Mouse (Mus musculus) CH12.LX (cell line): ENCODE results near the gene Pld3. TPM values are rescaled to one million over a fixed set of nuclear protein-coding genes. Genes with fewer than 3 reads are reported as not detected.

Experiments used
- DNase-seq: peaks from one replicate; pipeline ENCODE4 v3.0.0-alpha.2; 2013; ENCODE audit errors: extremely low read depth
- H3K27ac ChIP-seq: 2 replicates; pipeline ENCODE4 v1.5.1; 2012; ENCODE audit warnings: low read depth, mild to moderate bottlenecking, control low read depth, moderate library complexity; ENCODE audit not compliant: insufficient read depth
- H3K27me3 ChIP-seq: replicated peaks from 2 replicates; pipeline ENCODE3; 2012; ENCODE audit warnings: inconsistent platforms
- H3K36me3 ChIP-seq, 2 experiments: replicated peaks in 1 of 2; 2 replicates each; pipeline versions ENCODE3 to v1.6.1; 2012; ENCODE audit warnings: inconsistent platforms in 1 of 2, low read length in 1 of 2, mild to moderate bottlenecking in 1 of 2, mixed read lengths in 1 of 2, moderate library complexity in 1 of 2; ENCODE audit not compliant: control insufficient read depth in 1 of 2, insufficient read depth in 1 of 2
- H3K4me1 ChIP-seq, 2 experiments: 2 replicates each; pipeline ENCODE4 v1.6.1; 2012; ENCODE audit warnings: inconsistent platforms in 1 of 2, moderate library complexity in 1 of 2; ENCODE audit not compliant: insufficient read depth in 2 of 2, control insufficient read depth in 1 of 2
- H3K4me2 ChIP-seq: 2 replicates; pipeline ENCODE4 v1.6.1; 2012; ENCODE audit warnings: low read depth, mild to moderate bottlenecking, control low read depth; ENCODE audit not compliant: poor library complexity, insufficient read depth, severe bottlenecking
- H3K4me3 ChIP-seq, 3 experiments: fragments of 150-350 bp in 1 of 3; sonication (generic) in 1 of 3; replicated peaks in 1 of 3; 2 replicates each; pipeline versions ENCODE3 to v1.5.1; 2011 to 2012; ENCODE audit warnings: low read depth in 2 of 3, low read length in 2 of 3, mild to moderate bottlenecking in 2 of 3, moderate library complexity in 2 of 3, control low read depth in 1 of 3, improper control_type of control experiment in 1 of 3, inconsistent platforms in 1 of 3, mixed read lengths in 1 of 3; ENCODE audit not compliant: poor library complexity in 1 of 3
- H3K79me2 ChIP-seq: replicated peaks from 2 replicates; pipeline ENCODE4 v1.6.1; 2012; ENCODE audit warnings: mild to moderate bottlenecking, moderate library complexity; ENCODE audit not compliant: control insufficient read depth, poor library complexity, insufficient read depth, severe bottlenecking; ENCODE audit errors: extremely low read depth
- H3K9ac ChIP-seq: 2 replicates; pipeline ENCODE4 v1.6.1; 2012; ENCODE audit warnings: low read depth, mild to moderate bottlenecking, control low read depth, moderate library complexity; ENCODE audit not compliant: insufficient read depth
- H3K9me3 ChIP-seq: replicated peaks from 2 replicates; pipeline ENCODE3; 2012; ENCODE audit warnings: low read length, inconsistent platforms, mixed read lengths
- BHLHE40 ChIP-seq: IDR thresholded peaks from 2 replicates; pipeline ENCODE4 v1.6.1; 2011; ENCODE audit warnings: mild to moderate bottlenecking, low read depth, low read length, improper control_type of control experiment
- E2F4 ChIP-seq: IDR thresholded peaks from 2 replicates; pipeline ENCODE4 v1.6.1; 2011; ENCODE audit warnings: low read depth, low read length, improper control_type of control experiment; ENCODE audit not compliant: insufficient replicate concordance
- ELF1 ChIP-seq: IDR thresholded peaks from 2 replicates; pipeline ENCODE4 v1.6.1; 2014; ENCODE audit warnings: low read depth, mild to moderate bottlenecking, inconsistent platforms, low read length, improper control_type of control experiment
- IRF4 ChIP-seq: IDR thresholded peaks from 2 replicates; pipeline ENCODE4 v1.6.1; 2014; ENCODE audit warnings: low read depth, mild to moderate bottlenecking, inconsistent platforms, low read length, improper control_type of control experiment
- MAFK ChIP-seq: IDR thresholded peaks from 2 replicates; pipeline ENCODE4 v1.6.1; 2011; ENCODE audit warnings: low read length, improper control_type of control experiment; ENCODE audit not compliant: insufficient replicate concordance
- MAX ChIP-seq: IDR thresholded peaks from 2 replicates; pipeline ENCODE4 v1.6.1; 2011; ENCODE audit warnings: low read length, improper control_type of control experiment
- MAZ ChIP-seq: IDR thresholded peaks from 2 replicates; pipeline ENCODE4 v1.6.1; 2012; ENCODE audit warnings: low read depth, mild to moderate bottlenecking, inconsistent platforms, low read length, improper control_type of control experiment, moderate library complexity
- MEF2A ChIP-seq: IDR thresholded peaks from 2 replicates; pipeline ENCODE4 v1.6.1; 2014; ENCODE audit warnings: low read depth, mild to moderate bottlenecking, inconsistent platforms, low read length, improper control_type of control experiment, borderline replicate concordance
- NRF1 ChIP-seq: IDR thresholded peaks from 2 replicates; pipeline ENCODE4 v1.6.1; 2014; ENCODE audit warnings: low read depth, mild to moderate bottlenecking, inconsistent platforms, low read length, improper control_type of control experiment, moderate library complexity
- POLR2A ChIP-seq: IDR thresholded peaks from 2 replicates; pipeline ENCODE4 v1.6.1; 2011; ENCODE audit warnings: low read depth, mild to moderate bottlenecking, improper control_type of control experiment, low read length
- RAD21 ChIP-seq: IDR thresholded peaks from 2 replicates; pipeline ENCODE4 v1.6.1; 2011; ENCODE audit warnings: low read depth, mild to moderate bottlenecking, low read length, improper control_type of control experiment, moderate library complexity
- TCF12 ChIP-seq: IDR thresholded peaks from 2 replicates; pipeline ENCODE4 v1.6.1; 2014; ENCODE audit warnings: low read depth, mild to moderate bottlenecking, inconsistent platforms, low read length, improper control_type of control experiment
- UBTF ChIP-seq: IDR thresholded peaks from 2 replicates; pipeline ENCODE4 v1.6.1; 2012; ENCODE audit warnings: low read depth, mild to moderate bottlenecking, inconsistent platforms, low read length, improper control_type of control experiment, moderate library complexity
- ZC3H11A ChIP-seq: IDR thresholded peaks from 2 replicates; pipeline ENCODE4 v1.6.1; 2012; ENCODE audit warnings: low read depth, mild to moderate bottlenecking, inconsistent platforms, low read length, improper control_type of control experiment
- ZMIZ1 ChIP-seq: IDR thresholded peaks from 2 replicates; pipeline ENCODE4 v1.6.1; 2012; ENCODE audit warnings: low read depth, mild to moderate bottlenecking, inconsistent platforms, low read length, improper control_type of control experiment
- dilution Hi-C: fragments of 300-500 bp; cut with MboI; formaldehyde crosslinking; loops from 2 replicates; pipeline ENCODE4 v1.14.3; 2020; ENCODE audit warnings: low sequenced_read_pairs; ENCODE audit not compliant: extremely low pct_unique_long_range_greater_than_20kb, extremely low pct_ligation_motif_present
- in situ Hi-C: fragments of 300-500 bp; cut with MboI; formaldehyde crosslinking; loops from 3 replicates; pipeline ENCODE4 v1.14.3; 2019; ENCODE audit warnings: low sequenced_read_pairs, low pct_ligation_motif_present, low pct_unique_long_range_greater_than_20kb, mixed read lengths
- polyA plus RNA-seq: library from polyadenylated mRNA; unstranded; fragments of >175 nt; gene quantifications from 2 replicates; pipeline ENCODE4 v1.2.1, GENCODE M21; 2012; ENCODE audit warnings: low read depth; ENCODE audit not compliant: insufficient read length
- total RNA-seq, 2 experiments: library from RNA; depleted of rRNA; stranded (reverse); fragments of 300-350 nt in 1 of 2; fragments of >200 nt in 1 of 2; gene quantifications; 2 replicates each; pipeline ENCODE4 v1.2.3; 2012 to 2014

The Pld3 gene
- total and polyA plus RNA-seq, 3 experiments = 6.0 to 21.1 (median 14.1) TPM

DNA sequence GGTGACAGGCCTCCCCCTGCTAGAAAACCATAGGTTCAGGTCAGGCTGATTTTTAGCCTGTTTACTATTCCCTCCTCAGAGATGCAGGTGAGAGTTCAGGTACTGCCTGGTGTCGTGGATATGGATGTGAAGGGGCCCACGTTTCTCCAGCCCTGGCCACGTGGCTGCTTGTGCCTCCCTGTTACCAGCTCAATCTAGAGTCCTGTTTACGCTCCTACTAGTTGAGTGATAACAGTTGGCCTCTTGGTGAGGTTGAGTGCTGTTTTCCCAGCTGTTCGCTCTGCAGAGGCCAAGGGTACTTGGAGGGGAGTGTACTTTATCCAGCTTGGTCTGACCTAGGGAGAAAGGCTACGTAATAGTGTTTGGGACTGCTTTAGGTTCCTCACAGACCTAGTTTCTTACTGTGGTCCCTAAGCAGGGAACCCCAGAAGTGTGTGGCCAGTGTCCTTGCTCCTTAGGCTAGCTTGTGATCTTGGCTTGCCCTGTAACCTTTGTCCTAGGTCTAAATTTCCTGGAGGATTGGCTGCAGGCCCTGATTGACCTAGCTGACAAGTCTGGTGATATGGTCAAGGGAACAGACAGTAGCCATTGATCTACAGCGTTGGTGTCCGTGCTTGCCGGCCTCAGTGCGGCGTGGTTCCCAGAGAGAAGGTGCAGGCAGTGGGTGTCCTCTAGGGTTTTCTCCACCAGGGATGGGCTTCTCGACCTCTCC is 40.1 kb upstream of the Pld3 start:
- Histone ChIP-seq H3K9ac (no peak overlapping the region), H3K27ac (no peak overlapping the region), H3K79me2 (0 out of 2 replicates have a peak, but pooled peaks cover 11% of the 10 kb centered on the region), H3K36me3 (peaks cover 0 to 44% of the 10 kb centered on the region in 2 experiments), H3K9me3 (no peaks in the 10 kb centered on the region), H3K4me3 (peak overlapping the region in 2 of 3 experiments; percentile 71 to 85), H3K4me1 (peaks cover 28 to 55% of the 10 kb centered on the region in 2 experiments)
- no peak for DNase-seq
- in situ Hi-C loops = no loop called here
- no peak for TF ChIP-seq MAFK
- no peak for TF ChIP-seq ZMIZ1
- 0 out of 2 replicates have a peak, but pooled peaks have one; percentile 14 for TF ChIP-seq MAX
- TF ChIP-seq, all 38 proteins: peak for 1
- dilution Hi-C loops = no loop called here
- Histone ChIP-seq H3K4me2 (peak overlapping the region; percentile 62), H3K27me3 (no peaks in the 10 kb centered on the region)

DNA sequence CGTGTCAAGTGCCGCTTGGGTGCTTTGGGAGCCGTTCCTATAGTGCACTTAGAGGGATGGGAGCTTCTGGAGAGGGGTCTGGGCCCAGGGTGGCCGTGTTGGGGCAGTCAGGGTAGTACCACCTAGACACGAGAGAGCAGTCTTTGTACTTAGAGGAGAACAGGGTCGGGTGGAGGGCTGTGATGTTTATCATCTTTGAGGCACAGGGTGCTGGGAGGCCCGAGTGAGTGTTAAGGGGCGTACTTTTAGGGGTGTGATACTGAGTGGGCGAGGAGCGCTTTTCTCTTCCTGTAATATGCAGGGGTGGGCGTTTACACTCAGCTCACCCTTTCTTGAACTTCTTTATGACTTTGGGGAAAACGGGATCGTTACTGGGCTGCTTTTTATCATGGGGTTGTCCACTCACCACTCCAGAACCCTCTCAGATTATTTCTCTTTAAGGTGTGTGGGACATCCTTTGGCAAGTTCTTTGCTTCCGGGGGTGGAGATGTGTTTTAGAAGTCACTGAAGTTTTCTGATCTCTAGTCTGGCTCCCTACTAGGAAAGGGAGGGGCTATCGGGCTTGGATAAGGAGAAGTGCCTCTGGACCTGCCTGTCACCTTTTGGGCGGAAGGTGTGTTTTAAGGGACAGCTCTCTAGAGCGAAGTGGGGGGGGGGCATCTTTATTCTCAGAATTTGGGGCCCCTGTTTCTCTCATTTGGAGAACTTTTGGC is 39.4 kb upstream of the Pld3 start:
- no peaks in the 10 kb centered on the region for H3K27me3 ChIP-seq
- in situ Hi-C loops = no loop called here
- H3K9ac ChIP-seq = peak overlapping the region; percentile 89
- peak overlapping the region; percentile 82 for H3K27ac ChIP-seq
- peak overlapping the region; percentile 62 for H3K4me2 ChIP-seq
- TF ChIP-seq MAX = no peak
- TF ChIP-seq RAD21 = no peak
- no peak for TF ChIP-seq MAZ
- no peak for TF ChIP-seq MAFK
- TF ChIP-seq E2F4 = no peak
- no peak for TF ChIP-seq IRF4
- no peak for TF ChIP-seq BHLHE40
- TF ChIP-seq POLR2A = no peak; the same call in 1 of the 2 replicates
- no peak for TF ChIP-seq MEF2A
- no peak for TF ChIP-seq ELF1
- no peak for TF ChIP-seq ZC3H11A
- no peak for TF ChIP-seq NRF1
- no peak for TF ChIP-seq TCF12
- TF ChIP-seq UBTF = no peak
- DNase-seq = peak; percentile 43
- peak overlapping the region; percentile 71 to 85 (median 80) for H3K4me3 ChIP-seq
- dilution Hi-C loops = no loop called here
- peaks cover 28 to 50% of the 10 kb centered on the region in 2 experiments for H3K4me1 ChIP-seq
- H3K36me3 ChIP-seq = peaks cover 0 to 41% of the 10 kb centered on the region in 2 experiments
- H3K79me2 ChIP-seq = 0 out of 2 replicates have a peak, but pooled peaks cover 11% of the 10 kb centered on the region
- no peaks in the 10 kb centered on the region for H3K9me3 ChIP-seq
